Mouse (Mus musculus) layer of hippocampus, postnatal 36 days (tissue): ENCODE data around the gene Lrmda. TPM values are rescaled to one million over a fixed set of nuclear protein-coding genes. Genes with fewer than 3 reads are reported as not detected.

Experiments used
- DNase-seq, 2 experiments: peaks; one replicate each; pipeline ENCODE4 v3.0.0; 2022
- total RNA-seq, 2 experiments: library from RNA; stranded (reverse); gene quantifications; 2 replicates each; pipeline ENCODE4 v1.2.3; 2021

Gene Lrmda
- total RNA-seq, 2 experiments from 2014 or later: 0.87 to 1.0 TPM

GRCm38 (mm10) chr14:22093124-22093523 is 73.6 kb downstream of the Lrmda start:
- no peak for DNase-seq

GRCm38 (mm10) chr14:22101961-22102805 is 82.7 kb downstream of the Lrmda start:
- DNase-seq: no peak

- no peak for DNase-seq
Measured at GRCm38 (mm10) chr14:22105855-22106254, 86.3 kb downstream of the Lrmda start.

- no peak for DNase-seq
Measured at GRCm38 (mm10) chr14:22106777-22107176, 87.3 kb downstream of the Lrmda start.

GRCm38 (mm10) chr14:22109423-22109822 is 89.9 kb downstream of the Lrmda start:
- DNase-seq: no peak

GRCm38 (mm10) chr14:22113463-22114361 is 94.2 kb downstream of the Lrmda start:
- DNase-seq: no peak

- no peak for DNase-seq
Measured at GRCm38 (mm10) chr14:22114651-22115351, 95.3 kb downstream of the Lrmda start.

GRCm38 (mm10) chr14:22118096-22118495 is 98.6 kb downstream of the Lrmda start:
- DNase-seq: no peak

GRCm38 (mm10) chr14:22118512-22118911 is 99.0 kb downstream of the Lrmda start:
- DNase-seq: no peak

GRCm38 (mm10) chr14:22126276-22126675 is 106.8 kb downstream of the Lrmda start:
- DNase-seq: no peak

GRCm38 (mm10) chr14:22126859-22127258 is 107.3 kb downstream of the Lrmda start:
- DNase-seq: no peak

GRCm38 (mm10) chr14:22130950-22131585 is 111.6 kb downstream of the Lrmda start:
- no peak for DNase-seq

- no peak for DNase-seq
Measured at GRCm38 (mm10) chr14:22139281-22139680, 119.8 kb downstream of the Lrmda start.

- no peak for DNase-seq
Measured at GRCm38 (mm10) chr14:22144014-22144413, 124.5 kb downstream of the Lrmda start.

- DNase-seq: no peak
Measured at GRCm38 (mm10) chr14:22145863-22146262, 126.4 kb downstream of the Lrmda start.

- DNase-seq: no peak
Measured at GRCm38 (mm10) chr14:22146508-22147044, 127.1 kb downstream of the Lrmda start.

GRCm38 (mm10) chr14:22147341-22148024 is 128.0 kb downstream of the Lrmda start:
- no peak for DNase-seq

GRCm38 (mm10) chr14:22152701-22153100 is 133.2 kb downstream of the Lrmda start:
- DNase-seq: peak in 1 of 2 experiments; percentile 9

GRCm38 (mm10) chr14:22154096-22154495 is 134.6 kb downstream of the Lrmda start:
- no peak for DNase-seq

GRCm38 (mm10) chr14:22155034-22155433 is 135.5 kb downstream of the Lrmda start:
- DNase-seq: no peak

- no peak for DNase-seq
Measured at GRCm38 (mm10) chr14:22155512-22156026, 136.1 kb downstream of the Lrmda start.
